Mouse (Mus musculus) megakaryocyte-erythroid progenitor cell, adult 5-6 weeks (primary cell): ENCODE results near the gene Scrn3. TPM values are rescaled to one million over a fixed set of nuclear protein-coding genes. Genes with fewer than 3 reads are reported as not detected.

ENCODE experiments used
- ATAC-seq: replicated peaks from 2 replicates; pipeline ENCODE4 v1.8.0; 2016; ENCODE audit warnings: mild to moderate bottlenecking, inconsistent platforms; ENCODE audit not compliant: severe bottlenecking, poor library complexity, low FRiP score, low TSS enrichment
- total RNA-seq, 2 experiments: library from RNA; stranded (forward) in 1 of 2; stranded (reverse) in 1 of 2; fragments of 200-1000, 215-1000 nt in 1 of 2; fragments of >200 nt in 1 of 2; fragmentation: Nextera tagmentation in 1 of 2; gene quantifications; 2 replicates each; pipeline ENCODE4 v1.2.3; 2014 to 2017

Gene Scrn3
- total RNA-seq, 2 experiments from 2014 or later: 38.3 to 79.7 TPM

GRCm38 (mm10) chr2:73273249-73274118 lies 38.9 kb upstream of the Scrn3 start:
- no peak for ATAC-seq

GRCm38 (mm10) chr2:73274119-73274920 lies 38.1 kb upstream of the Scrn3 start:
- no peak for ATAC-seq

- ATAC-seq: no peak
Observed at GRCm38 (mm10) chr2:73275261-73276040, 37.0 kb upstream of the Scrn3 start.

GRCm38 (mm10) chr2:73276141-73276571 lies 36.2 kb upstream of the Scrn3 start:
- no peak for ATAC-seq

- no peak for ATAC-seq
Observed at GRCm38 (mm10) chr2:73277021-73277708, 35.2 kb upstream of the Scrn3 start.

GRCm38 (mm10) chr2:73277709-73278075 lies 34.7 kb upstream of the Scrn3 start:
- no peak for ATAC-seq

- peak; percentile 89 for ATAC-seq
Observed at GRCm38 (mm10) chr2:73278131-73278854, 34.1 kb upstream of the Scrn3 start.

- no peak for ATAC-seq
Observed at GRCm38 (mm10) chr2:73278869-73279268, 33.5 kb upstream of the Scrn3 start.

GRCm38 (mm10) chr2:73279271-73280038 lies 32.9 kb upstream of the Scrn3 start:
- ATAC-seq: no peak

GRCm38 (mm10) chr2:73280356-73281047 lies 31.9 kb upstream of the Scrn3 start:
- ATAC-seq: no peak

- ATAC-seq: no peak
Observed at GRCm38 (mm10) chr2:73281048-73281661, 31.2 kb upstream of the Scrn3 start.

GRCm38 (mm10) chr2:73281707-73282106 lies 30.7 kb upstream of the Scrn3 start:
- ATAC-seq: no peak

- ATAC-seq: 0 out of 2 replicates have a peak, but pooled peaks have one; percentile 54
Observed at GRCm38 (mm10) chr2:73285630-73286029, 26.8 kb upstream of the Scrn3 start.

- ATAC-seq: no peak
Observed at GRCm38 (mm10) chr2:73291130-73291529, 21.3 kb upstream of the Scrn3 start.

- ATAC-seq: peak; percentile 35; the same call in 1 of the 2 replicates
Observed at GRCm38 (mm10) chr2:73295023-73295422, 17.4 kb upstream of the Scrn3 start.

- no peak for ATAC-seq
Observed at GRCm38 (mm10) chr2:73298154-73298553, 14.2 kb upstream of the Scrn3 start.

- no peak for ATAC-seq
Observed at GRCm38 (mm10) chr2:73298841-73299240, 13.6 kb upstream of the Scrn3 start.
